Mouse (Mus musculus) myocyte (in vitro differentiated cells): Measurements from ENCODE around the gene Asap2.

Source experiments
- E2F4 ChIP-seq: IDR thresholded peaks from one replicate; pipeline ENCODE4 v1.6.1; 2011; ENCODE audit warnings: mild to moderate bottlenecking, control low read depth, moderate library complexity; ENCODE audit not compliant: insufficient read depth
- POLR2A ChIP-seq: IDR thresholded peaks from one replicate; pipeline ENCODE4 v1.6.1; 2011; ENCODE audit warnings: low read depth, mild to moderate bottlenecking, control low read depth, moderate library complexity; ENCODE audit not compliant: insufficient read length
- POLR2AphosphoS2 ChIP-seq: IDR thresholded peaks from one replicate; pipeline ENCODE4 v1.6.1; 2011; ENCODE audit warnings: low read depth, control low read depth; ENCODE audit not compliant: insufficient read length
- TCF3 ChIP-seq: IDR thresholded peaks from one replicate; pipeline ENCODE4 v1.6.1; 2011; ENCODE audit warnings: low read depth, control low read depth; ENCODE audit not compliant: insufficient read length
- USF1 ChIP-seq: IDR thresholded peaks from one replicate; pipeline ENCODE4 v1.6.1; 2011; ENCODE audit warnings: low read depth, mild to moderate bottlenecking, control low read depth, moderate library complexity

DNA sequence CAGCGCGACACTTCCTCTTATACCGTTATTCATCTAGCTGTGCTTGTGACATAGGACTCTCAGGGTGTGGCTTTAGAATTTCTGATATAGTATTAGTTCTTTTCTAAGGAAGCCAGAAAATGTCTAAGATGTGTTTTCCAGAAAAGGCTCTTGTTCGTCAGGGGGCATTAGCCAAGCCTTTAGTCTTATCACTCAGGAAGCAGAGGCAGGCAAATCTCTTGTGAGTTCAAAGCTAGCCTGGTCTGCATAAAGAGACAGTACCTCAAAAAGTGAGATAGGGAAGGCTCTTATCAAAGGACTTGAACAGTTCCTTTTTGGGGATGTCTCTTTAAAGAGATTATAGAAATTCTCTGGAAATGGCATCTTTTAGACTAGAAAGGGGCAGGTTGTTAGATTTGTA, 238.4 kb downstream of the Asap2 start:
- no peak for TF ChIP-seq USF1
- TF ChIP-seq POLR2A = no peak
- TF ChIP-seq E2F4 = no peak
- TF ChIP-seq POLR2AphosphoS2 = no peak
- no peak for TF ChIP-seq TCF3
